In the genomic region with DNA sequence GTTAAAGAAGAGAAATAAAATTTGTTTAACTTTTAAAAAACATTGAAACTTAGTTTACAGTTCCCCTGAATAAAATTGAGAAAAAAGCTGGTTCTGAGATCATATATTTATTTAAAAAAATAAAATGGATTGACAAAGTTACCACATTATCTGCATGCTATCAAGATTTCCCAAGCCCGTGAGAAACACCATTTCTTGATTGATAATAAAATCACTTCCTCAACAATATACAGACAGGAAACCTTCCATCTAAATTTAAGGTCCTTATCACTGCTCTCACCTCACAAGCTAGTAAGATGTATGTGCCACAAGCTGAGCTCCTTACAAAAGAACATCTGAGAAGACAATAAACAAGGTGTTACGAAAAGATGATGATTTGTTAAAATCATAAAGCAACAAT, we compare ENCODE assay signal across 25 mouse cellular contexts. TPM values are rescaled to one million over a fixed set of nuclear protein-coding genes. Genes with fewer than 3 reads are reported as not detected.
"Had no signal": no experiment of that assay in that cellular context is flagged by ENCODE, and none has a peak within 500 bp of the region (broad histone marks: within the 10 kb centered on the region; RNA-seq: fewer than 3 reads in every experiment).

No protein-coding gene starts in this region.

- H3K4me1 ChIP-seq: embryonic facial prominence, embryonic 10.5 days; embryonic facial prominence, embryonic 12.5 days; embryonic facial prominence, embryonic 13.5 days; embryonic facial prominence, embryonic 15.5 days; forebrain, embryonic 10.5 days; forebrain, embryonic 12.5 days; forebrain, embryonic 13.5 days; forebrain, embryonic 15.5 days had no signal

- H3K27me3 ChIP-seq: embryonic facial prominence, embryonic 12.5 days; embryonic facial prominence, embryonic 13.5 days; embryonic facial prominence, embryonic 15.5 days; forebrain, embryonic 12.5 days; forebrain, embryonic 13.5 days; forebrain, embryonic 15.5 days had no signal

- H3K27ac ChIP-seq: embryonic facial prominence, embryonic 10.5 days; embryonic facial prominence, embryonic 12.5 days; embryonic facial prominence, embryonic 13.5 days; embryonic facial prominence, embryonic 15.5 days; forebrain, embryonic 10.5 days; forebrain, embryonic 12.5 days; forebrain, embryonic 13.5 days; forebrain, embryonic 15.5 days; gastrocnemius, adult 2 months; heart, adult 2 months had no signal

- H3K9ac ChIP-seq: embryonic facial prominence, embryonic 12.5 days; embryonic facial prominence, embryonic 13.5 days; embryonic facial prominence, embryonic 15.5 days; forebrain, embryonic 12.5 days; forebrain, embryonic 13.5 days; forebrain, embryonic 15.5 days; forebrain, postnatal 0 days had no signal

- H3K9me3 ChIP-seq: embryonic facial prominence, embryonic 10.5 days; embryonic facial prominence, embryonic 12.5 days; embryonic facial prominence, embryonic 13.5 days; embryonic facial prominence, embryonic 15.5 days; forebrain, embryonic 10.5 days; forebrain, embryonic 12.5 days; forebrain, embryonic 13.5 days; forebrain, embryonic 15.5 days had no signal

- H3K4me3 ChIP-seq: embryonic facial prominence, embryonic 10.5 days; embryonic facial prominence, embryonic 12.5 days; embryonic facial prominence, embryonic 13.5 days; embryonic facial prominence, embryonic 15.5 days; erythroblast, embryonic 14.5 days; forebrain, embryonic 10.5 days; forebrain, embryonic 12.5 days; forebrain, embryonic 13.5 days; forebrain, embryonic 15.5 days; gastrocnemius, adult 2 months; heart, adult 2 months had no signal

- DNase-seq: cerebellum, adult 9-10 months; cerebellum, adult 9-11 months; cerebellum, postnatal 10 days; cerebellum, postnatal 14 days; cerebellum, postnatal 25 days; cerebellum, postnatal 36 days; embryo, embryonic 11 days; forebrain, postnatal 0 days; gastrocnemius, adult 2 months; gastrocnemius, postnatal 10 days; gastrocnemius, postnatal 14 days; gastrocnemius, postnatal 25 days; gastrocnemius, postnatal 36 days; heart, adult 11 months; heart, adult 18-20 months; heart, adult 2 months had no signal

RNA-seq across cellular contexts. Expression of gene Dram2, which starts 44.7 kb away (rescaled TPM):
- polyA plus RNA-seq: erythroblast, embryonic 14.5 days had no signal
